8 mouse cellular contexts compared by ENCODE assay signal in genomic region chr8:70282603-70283135, GRCm38 (mm10). TPM values are rescaled to one million over a fixed set of nuclear protein-coding genes. Genes with fewer than 3 reads are reported as not detected.
A peak's percentile ranks its signal among the peaks of the same experiment; 100 is the strongest.
DNase-seq lines count a peak whose midpoint lies in the region; ATAC-seq and TF ChIP-seq lines count a peak whose summit lies in the region.

Homer3 (plus strand) TSS chr8:70282827.

- H3K4me2 ChIP-seq in forebrain, embryonic 16.5 days (ENCODE audit: low read length): peak within 1 kb of the TSS; percentile 91
- peak within 1 kb of the TSS; percentile 89 for H3K4me2 ChIP-seq in lung, embryonic 14.5 days

- H3K4me1 ChIP-seq in forebrain, embryonic 16.5 days (replicated peaks; ENCODE audit: control insufficient read depth, insufficient read depth, low read length): peaks cover 11% of the 10 kb centered on the region
- H3K4me1 ChIP-seq in lung, embryonic 14.5 days (ENCODE audit: insufficient read depth): no peaks in the 10 kb centered on the region; the same call in 1 of the 2 replicates
- H3K4me1 ChIP-seq in olfactory bulb, adult 2 months (ENCODE audit: control insufficient read depth, insufficient read depth, low read length): peaks cover 34% of the 10 kb centered on the region
- peaks cover 13% of the 10 kb centered on the region for H3K4me1 ChIP-seq in thymus, adult 2 months (replicated peaks; ENCODE audit: control insufficient read depth, insufficient read depth, low read length)

- peak; percentile 82 for TF ChIP-seq CTCF in layer of hippocampus, adult 2 months (conservative IDR thresholded peaks at IDR 0.05)
- peak; percentile 88 for TF ChIP-seq CTCF in lung, embryonic 14.5 days (IDR thresholded peaks at IDR 0.05; ENCODE audit: low read depth)
- peak; percentile 76; the same call in 1 of the 2 replicates for TF ChIP-seq CTCF in olfactory bulb, adult 2 months (IDR thresholded peaks at IDR 0.05; ENCODE audit: insufficient read depth, low read depth, low read length)
- peak; percentile 98 for TF ChIP-seq CTCF in thymus, adult 2 months (IDR thresholded peaks at IDR 0.05; ENCODE audit: borderline replicate concordance, control insufficient read depth, extremely low read depth, insufficient read depth, low read length, poor library complexity)

- H3K27me3 ChIP-seq in forebrain, embryonic 16.5 days (replicated peaks; ENCODE audit: control insufficient read depth, insufficient read depth, low read length): no peaks in the 10 kb centered on the region
- H3K27me3 ChIP-seq in lung, embryonic 14.5 days (ENCODE audit: insufficient read depth, low read length): no peaks in the 10 kb centered on the region
- H3K27me3 ChIP-seq in thymus, adult 2 months (ENCODE audit: control insufficient read depth, insufficient read depth, low read length): no peaks in the 10 kb centered on the region

- DNase-seq in ES-CJ7 (ENCODE audit: low read depth, low spot score): peak; percentile 99
- DNase-seq in cerebellum, adult 11-12 months: peak; percentile 60
- DNase-seq in heart, postnatal 36 days: peak; percentile 93 to 94
- DNase-seq in layer of hippocampus, adult 2 months (ENCODE audit: low spot score in 2 of 2): peak; percentile 78 to 84
- peak; percentile 92 for DNase-seq in lung, embryonic 14.5 days
- DNase-seq in thymus, adult 2 months: peak; percentile 93

- H3K9me3 ChIP-seq in forebrain, embryonic 16.5 days (ENCODE audit: control insufficient read depth, low read length): no peaks in the 10 kb centered on the region
- H3K9me3 ChIP-seq in lung, embryonic 14.5 days (ENCODE audit: low read depth, low read length): peaks cover 3% of the 10 kb centered on the region; the same call in 1 of the 2 replicates

- peak; percentile 85 for ATAC-seq in forebrain, embryonic 16.5 days
- ATAC-seq in lung, embryonic 14.5 days (ENCODE audit: insufficient read depth): peak; percentile 92

- peak within 1 kb of the TSS; percentile 85 for H3K9ac ChIP-seq in forebrain, embryonic 16.5 days (replicated peaks; ENCODE audit: low read depth, low read length)
- H3K9ac ChIP-seq in lung, embryonic 14.5 days: peak within 1 kb of the TSS; percentile 95

- peaks cover 20% of the 10 kb centered on the region for H3K36me3 ChIP-seq in forebrain, embryonic 16.5 days (ENCODE audit: control insufficient read depth, insufficient read depth)
- peaks cover 32% of the 10 kb centered on the region for H3K36me3 ChIP-seq in lung, embryonic 14.5 days (ENCODE audit: insufficient read depth)
- H3K36me3 ChIP-seq in thymus, adult 2 months (ENCODE audit: control insufficient read depth, insufficient read depth, low read length): 0 out of 2 replicates have a peak, but pooled peaks cover 3% of the 10 kb centered on the region

- TF ChIP-seq POLR2A in olfactory bulb, adult 2 months (IDR thresholded peaks at IDR 0.05; ENCODE audit: insufficient read depth, low read depth, low read length): no peak; the same call in 1 of the 2 replicates
- peak; percentile 82 for TF ChIP-seq POLR2A in thymus, adult 2 months (IDR thresholded peaks at IDR 0.05; ENCODE audit: control insufficient read depth, extremely low read depth, insufficient read depth, low read length, poor library complexity)

- WGBS in forebrain, embryonic 16.5 days: 0% methylated on average over 34 of the region's 36 CpGs
- 2% methylated on average over 36 of the region's 36 CpGs for WGBS in lung, embryonic 14.5 days
- WGBS in olfactory bulb, adult 2 months: 2% methylated on average over 36 of the region's 36 CpGs
- WGBS in thymus, adult 2 months: 4% methylated on average over 36 of the region's 36 CpGs

- intact Hi-C loops in heart, postnatal 36 days (cut with DNase I): no loop called here

- peak within 1 kb of the TSS; percentile 68 for H3K4me3 ChIP-seq in forebrain, embryonic 16.5 days (replicated peaks; ENCODE audit: low read length)
- H3K4me3 ChIP-seq in layer of hippocampus, adult 2 months: peak within 1 kb of the TSS; percentile 81
- H3K4me3 ChIP-seq in lung, embryonic 14.5 days (ENCODE audit: low read depth, low read length): peak within 1 kb of the TSS; percentile 85
- H3K4me3 ChIP-seq in olfactory bulb, adult 2 months (ENCODE audit: insufficient read depth, low read depth, low read length): peak within 1 kb of the TSS; percentile 79
- H3K4me3 ChIP-seq in thymus, adult 2 months (ENCODE audit: control insufficient read depth, insufficient read depth, low read length): peak within 1 kb of the TSS; percentile 73

- H3K27ac ChIP-seq in forebrain, embryonic 16.5 days (ENCODE audit: low read length): peak within 1 kb of the TSS; percentile 71
- peak within 1 kb of the TSS; percentile 90 for H3K27ac ChIP-seq in layer of hippocampus, adult 2 months
- peak within 1 kb of the TSS; percentile 79 for H3K27ac ChIP-seq in lung, embryonic 14.5 days (ENCODE audit: low read depth)
- H3K27ac ChIP-seq in olfactory bulb, adult 2 months (ENCODE audit: insufficient read depth, low read depth, low read length): no peak within 1 kb of the TSS
- no peak within 1 kb of the TSS for H3K27ac ChIP-seq in thymus, adult 2 months (ENCODE audit: control insufficient read depth, insufficient read depth, low read length)

RNA-seq across cellular contexts. Expression of gene Homer3, which starts in this region (rescaled TPM):
- polyA plus RNA-seq in forebrain, embryonic 16.5 days (2015; fragmentation: Nextera tagmentation; extraction: Ambion mirVana): 47.2 and 49.4 TPM in 2 replicates
- 10 to 100 TPM in 1 of 2 experiments, 1 to 10 TPM in 1; 8.5 to 10.5 TPM for total RNA-seq in heart, postnatal 36 days (2021)
- total RNA-seq in layer of hippocampus, adult 2 months (2021): 10 to 100 TPM; 87.7 to 90.5 TPM
- polyA plus RNA-seq in lung, embryonic 14.5 days (2014; fragmentation: Nextera tagmentation; extraction: Ambion mirVana): 66.4 and 77.9 TPM in 2 replicates
- not detected in 2 replicates for polyA plus RNA-seq in olfactory bulb, adult 2 months (2012; ENCODE audit: insufficient read depth, insufficient read length, low replicate concordance, missing spikeins)
- 60.6 and 67.6 TPM in 2 replicates for polyA plus RNA-seq in thymus, adult 2 months (2012; rRNA removed)

Comparison
In these comparisons a context has a peak if more than half of its experiments do, and no peak if none do; other contexts are left out.
1. RNA of gene Homer3 (total RNA-seq): 87.7 to 90.5 TPM in layer of hippocampus, adult 2 months; 8.5 to 10.5 TPM in heart, postnatal 36 days; every median in the first group is over 4 times any median in the second.
2. H3K27ac ChIP-seq: peak in forebrain, embryonic 16.5 days (single experiment), layer of hippocampus, adult 2 months (single experiment) and lung, embryonic 14.5 days (single experiment); none in olfactory bulb, adult 2 months (single experiment) and thymus, adult 2 months (single experiment).
3. Peak in every context shown above with its lines, with median percentiles within 50 percentile points of each other: DNase-seq, H3K4me3 ChIP-seq and CTCF ChIP-seq.